Mouse (Mus musculus): Measurements from ENCODE around the gene Rims4.

The Rims4 gene

GRCm38 (mm10) chr2:163918317-163919258 lies at the start of gene Rims4:
Rims4 (minus strand) TSS chr2:163918683.
- DNase-seq: no peak

- peak; percentile 37 for DNase-seq
Measured at GRCm38 (mm10) chr2:163965706-163966105, 47.2 kb upstream of the Rims4 start.

GRCm38 (mm10) chr2:163964606-163965560 lies 46.4 kb upstream of the Rims4 start:
- peak; percentile 37 for DNase-seq

- DNase-seq: no peak
Measured at GRCm38 (mm10) chr2:163953622-163954310, 35.3 kb upstream of the Rims4 start.

- DNase-seq: peak; percentile 68
Measured at GRCm38 (mm10) chr2:163951770-163952169, 33.3 kb upstream of the Rims4 start.

- DNase-seq: no peak
Measured at GRCm38 (mm10) chr2:163947976-163948375, 29.5 kb upstream of the Rims4 start.

GRCm38 (mm10) chr2:163946221-163946620 lies 27.7 kb upstream of the Rims4 start:
- DNase-seq: peak; percentile 31

GRCm38 (mm10) chr2:163944511-163944910 lies 26.0 kb upstream of the Rims4 start:
- no peak for DNase-seq

- DNase-seq: no peak
Measured at GRCm38 (mm10) chr2:163943056-163943455, 24.6 kb upstream of the Rims4 start.

- DNase-seq: no peak
Measured at GRCm38 (mm10) chr2:163939522-163939921, 21.0 kb upstream of the Rims4 start.

GRCm38 (mm10) chr2:163932151-163932550 lies 13.7 kb upstream of the Rims4 start:
- DNase-seq: no peak

GRCm38 (mm10) chr2:163928464-163929200 lies 10.1 kb upstream of the Rims4 start:
- no peak for DNase-seq

GRCm38 (mm10) chr2:163925044-163925443 lies 6.6 kb upstream of the Rims4 start:
- DNase-seq: no peak

- no peak for DNase-seq
Measured at GRCm38 (mm10) chr2:163924531-163924930, 6.0 kb upstream of the Rims4 start.

GRCm38 (mm10) chr2:163923113-163923512 lies 4.6 kb upstream of the Rims4 start:
- DNase-seq: no peak

- no peak for DNase-seq
Measured at GRCm38 (mm10) chr2:163919581-163919980, 1.1 kb upstream of the Rims4 start.

GRCm38 (mm10) chr2:163916703-163917102 lies 1.8 kb downstream of the Rims4 start:
- DNase-seq: no peak

GRCm38 (mm10) chr2:163915294-163915791 lies 3.1 kb downstream of the Rims4 start:
- DNase-seq: no peak

- DNase-seq: no peak
Measured at GRCm38 (mm10) chr2:163914107-163914506, 4.4 kb downstream of the Rims4 start.

GRCm38 (mm10) chr2:163913704-163914103 lies 4.8 kb downstream of the Rims4 start:
- DNase-seq: no peak

- no peak for DNase-seq
Measured at GRCm38 (mm10) chr2:163911826-163912444, 6.5 kb downstream of the Rims4 start.

Measured in lung, postnatal 14 days (tissue).